Mouse (Mus musculus) left cerebral cortex, postnatal 14 days (tissue): Measurements from ENCODE around the gene Sqor. TPM values are rescaled to one million over a fixed set of nuclear protein-coding genes. Genes with fewer than 3 reads are reported as not detected.

Source experiments
- DNase-seq, 2 experiments: peaks; one replicate each; pipeline ENCODE4 v3.0.0; 2021 to 2022; ENCODE audit warnings: low spot score in 2 of 2, mixed read lengths in 1 of 2
- intact Hi-C: fragments of 180-260 bp; cut with DNase I; formaldehyde crosslinking; loops from one replicate; pipeline ENCODE4 v1.15.1; 2025
- total RNA-seq, 2 experiments: library from RNA; stranded (reverse); gene quantifications; 2 replicates each; pipeline ENCODE4 v1.2.3; 2021

The Sqor gene
- total RNA-seq, 2 experiments from 2014 or later = 3.8 to 4.3 TPM

- DNase-seq = no peak
- intact Hi-C loops = no loop called here
These were observed 15.4 kb downstream of the Sqor start for GRCm38 (mm10) chr2:122780447-122780846.

GRCm38 (mm10) chr2:122781590-122782356 lies 16.7 kb downstream of the Sqor start:
- intact Hi-C loops = no loop called here
- DNase-seq = no peak

GRCm38 (mm10) chr2:122783730-122784129 lies 18.7 kb downstream of the Sqor start:
- DNase-seq = no peak
- intact Hi-C loops = no loop called here

- DNase-seq = no peak
- intact Hi-C loops = no loop called here
These were observed 19.7 kb downstream of the Sqor start for GRCm38 (mm10) chr2:122784701-122785100.

- intact Hi-C loops = no loop called here
- DNase-seq = no peak
These were observed 21.1 kb downstream of the Sqor start for GRCm38 (mm10) chr2:122786167-122786566.

GRCm38 (mm10) chr2:122789311-122789710 lies 24.3 kb downstream of the Sqor start:
- DNase-seq = no peak
- intact Hi-C loops = no loop called here

- intact Hi-C loops = no loop called here
- no peak for DNase-seq
These were observed 24.7 kb downstream of the Sqor start for GRCm38 (mm10) chr2:122789730-122790129.

- intact Hi-C loops = no loop called here
- no peak for DNase-seq
These were observed 39.4 kb downstream of the Sqor start for GRCm38 (mm10) chr2:122804392-122804791.

- intact Hi-C loops = no loop called here
- no peak for DNase-seq
These were observed 41.0 kb downstream of the Sqor start for GRCm38 (mm10) chr2:122806040-122806439.

GRCm38 (mm10) chr2:122809027-122809426 lies 44.0 kb downstream of the Sqor start:
- no peak for DNase-seq
- intact Hi-C loops = no loop called here

GRCm38 (mm10) chr2:122816986-122817385 lies 51.9 kb downstream of the Sqor start:
- no peak for DNase-seq
- intact Hi-C loops = no loop called here

GRCm38 (mm10) chr2:122821246-122821645 lies 56.2 kb downstream of the Sqor start:
- DNase-seq = no peak
- intact Hi-C loops = loop anchor here (10.0 kb wide), 1 partner anchor 1274 kb away; no protein-coding TSS in a partner anchor

- DNase-seq = peak; percentile 72 to 81
- intact Hi-C loops = loop anchor here (10.0 kb wide), 1 partner anchor 1269 kb away; no protein-coding TSS in a partner anchor
These were observed 60.6 kb downstream of the Sqor start for GRCm38 (mm10) chr2:122825406-122826236.

- intact Hi-C loops = loop anchor here (10.0 kb wide), 1 partner anchor 1268 kb away; no protein-coding TSS in a partner anchor
- no peak for DNase-seq
These were observed 61.3 kb downstream of the Sqor start for GRCm38 (mm10) chr2:122826302-122826701.

- DNase-seq = no peak
- intact Hi-C loops = no loop called here
These were observed 89.6 kb downstream of the Sqor start for GRCm38 (mm10) chr2:122854636-122855035.

GRCm38 (mm10) chr2:122855354-122855753 lies 90.3 kb downstream of the Sqor start:
- intact Hi-C loops = no loop called here
- DNase-seq = no peak

Other genes with a start within 250 kb of the Sqor start
- gene Gatm, start 153.9 kb upstream of the Sqor start, total RNA-seq = 10 to 100 TPM; 56.6 to 58.7 TPM
- under 1 TPM; 0.46 to 0.63 TPM for gene AA467197, start 128.3 kb upstream of the Sqor start, total RNA-seq
- gene Slc30a4, start 62.6 kb upstream of the Sqor start, total RNA-seq = 10 to 100 TPM; 38.0 to 40.9 TPM
- 10 to 100 TPM; 38.6 to 40.1 TPM for gene Bloc1s6, start 26.7 kb upstream of the Sqor start, total RNA-seq